Mouse (Mus musculus) cerebellum, adult (tissue): ENCODE results near the gene Ergic1.

ENCODE experiments used
- ATAC-seq: cut with Nextera tagmentation; 2 replicates; pipeline ENCODE4 v1.9.2; 2017; ENCODE audit warnings: mild to moderate bottlenecking, moderate library complexity, mixed read lengths; ENCODE audit not compliant: insufficient number of reproducible peaks, low FRiP score, low TSS enrichment

Ergic1 gene

DNA sequence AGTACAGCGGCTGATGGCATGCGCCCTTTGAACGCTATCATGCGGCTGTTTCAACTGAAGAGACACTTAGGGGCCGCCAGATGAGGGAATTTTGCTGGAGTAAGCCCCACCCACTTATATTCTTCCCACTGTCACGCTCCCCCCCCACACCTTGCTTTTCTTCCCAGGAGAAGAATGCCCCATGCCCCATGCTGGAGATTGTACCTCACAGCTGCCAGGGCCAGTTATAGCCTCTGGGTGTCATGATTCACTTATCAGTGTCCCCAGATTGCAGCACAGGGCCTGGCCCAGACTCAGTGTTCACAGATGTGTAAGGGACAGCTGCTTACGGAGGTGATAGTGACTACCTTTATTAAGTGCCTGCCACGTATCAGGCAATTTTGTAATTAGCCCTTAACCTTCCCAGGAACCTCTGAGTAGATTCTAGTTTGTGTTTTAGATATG, 84.1 kb downstream of the Ergic1 start:
- ATAC-seq = no peak

DNA sequence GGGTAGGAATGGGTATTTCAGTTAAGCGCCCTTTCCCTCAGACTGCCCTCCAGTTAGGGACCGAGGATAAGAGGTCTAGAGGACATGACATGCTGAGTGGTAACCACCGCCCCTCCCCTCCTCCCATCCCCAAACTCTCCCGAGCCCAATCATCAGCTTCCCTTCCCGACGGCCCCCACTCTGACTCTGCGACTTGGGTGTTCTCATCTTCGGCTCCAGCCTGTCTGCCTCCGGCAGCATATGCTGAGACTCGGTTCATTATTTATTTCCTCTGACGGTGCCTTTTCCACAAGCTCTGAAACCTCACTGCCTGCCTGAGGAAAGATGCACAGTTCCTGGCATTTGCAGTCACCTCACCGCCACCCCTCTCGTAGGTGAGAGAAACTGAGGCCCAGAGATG, 86.0 kb downstream of the Ergic1 start:
- ATAC-seq = no peak

DNA sequence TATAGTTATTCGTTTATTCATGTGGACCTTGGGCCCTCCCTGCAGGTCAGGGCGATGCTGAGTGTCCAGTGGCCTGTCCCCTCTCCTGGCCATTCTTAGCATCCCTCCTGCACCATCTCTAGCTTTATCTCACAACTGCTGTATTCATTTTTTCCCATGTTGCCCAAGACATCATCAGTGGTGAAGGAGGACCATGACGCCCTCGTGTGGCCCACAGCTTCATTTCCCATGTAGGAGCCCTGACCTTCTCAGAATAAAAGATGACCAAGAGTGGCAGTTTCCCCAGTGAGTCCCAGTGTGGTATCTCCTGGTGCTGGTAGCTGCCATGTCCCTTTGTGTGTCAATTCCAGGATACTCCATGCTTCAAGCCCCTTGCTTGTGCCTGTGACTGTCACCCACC, 88.3 kb downstream of the Ergic1 start:
- no peak for ATAC-seq

DNA sequence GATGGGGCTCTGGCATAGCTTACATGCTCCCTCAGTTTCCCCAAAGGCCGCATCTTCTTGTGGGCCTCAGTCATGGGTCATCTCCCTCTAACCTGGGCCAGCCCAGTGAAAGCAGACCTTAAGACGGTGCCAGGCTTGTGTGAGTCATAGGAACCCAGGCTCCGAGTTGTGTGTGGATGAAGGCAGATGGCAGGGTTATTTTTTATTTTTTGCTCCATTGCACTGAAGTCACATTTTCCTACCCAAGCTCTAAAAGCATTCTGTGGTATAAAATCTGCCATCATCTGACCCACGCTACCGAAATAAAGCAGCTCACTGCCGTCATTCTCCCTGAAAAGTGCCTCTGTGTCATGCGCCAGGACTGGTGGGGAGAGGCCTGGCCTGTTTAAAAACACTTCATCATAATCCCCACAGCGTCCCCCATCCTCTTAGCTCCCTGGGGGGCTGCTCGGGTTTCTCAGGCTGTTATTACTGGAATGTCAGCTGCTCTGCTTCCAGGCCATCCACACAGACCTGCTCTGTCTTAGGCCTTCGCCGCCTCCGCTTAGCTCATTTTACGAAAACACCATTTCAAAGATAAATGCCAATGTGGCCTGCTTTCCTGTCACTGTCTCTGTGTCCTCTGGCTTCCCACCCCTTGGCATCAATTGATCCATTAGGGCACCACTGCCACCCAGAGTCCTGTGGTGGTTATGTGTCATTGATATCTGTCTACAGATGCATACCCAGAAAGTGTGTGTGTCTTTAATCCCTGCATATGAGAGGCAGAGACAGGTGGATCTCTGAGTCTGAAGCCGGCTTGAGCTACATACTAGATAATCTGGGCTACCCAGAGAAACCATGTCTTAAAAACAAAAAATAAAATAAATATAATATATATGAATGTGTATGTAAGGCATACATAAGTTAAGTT, 89.4 kb downstream of the Ergic1 start:
- ATAC-seq = peak; percentile 59; the same call in 1 of the 2 replicates

DNA sequence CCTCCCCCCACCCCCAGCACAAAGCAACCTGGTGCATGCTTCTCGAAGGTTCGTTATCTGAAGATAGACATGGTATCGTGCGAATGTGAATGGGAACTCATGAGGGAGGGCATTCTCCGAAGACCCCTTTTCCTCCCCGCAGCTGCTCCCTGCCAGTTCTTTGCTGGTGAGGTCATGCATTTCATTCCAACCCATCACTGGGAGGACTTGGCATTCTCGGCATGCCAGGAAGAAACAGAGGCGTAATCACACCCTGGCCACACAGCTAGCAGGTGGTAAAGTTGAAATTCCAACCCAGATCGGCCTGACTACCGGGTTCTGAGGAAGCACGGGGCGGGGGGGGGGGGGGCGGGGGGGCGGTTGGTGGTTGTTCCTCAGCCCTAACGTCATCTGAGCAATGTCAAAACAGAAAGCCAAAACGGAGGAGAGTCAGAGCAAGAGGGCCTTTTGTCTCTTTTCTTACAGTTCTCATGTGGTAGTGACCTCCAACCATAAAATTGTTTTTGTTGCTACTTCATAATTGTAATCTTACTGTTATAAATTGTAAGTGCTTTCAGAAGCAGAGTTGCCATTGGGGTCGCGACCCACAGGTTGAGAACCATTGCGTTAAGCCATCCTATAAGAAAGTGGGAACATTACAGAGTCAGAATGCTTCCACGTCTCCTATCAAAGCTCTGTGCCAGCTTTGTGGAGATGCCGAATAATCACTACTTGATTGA, 97.7 kb downstream of the Ergic1 start:
- no peak for ATAC-seq

DNA sequence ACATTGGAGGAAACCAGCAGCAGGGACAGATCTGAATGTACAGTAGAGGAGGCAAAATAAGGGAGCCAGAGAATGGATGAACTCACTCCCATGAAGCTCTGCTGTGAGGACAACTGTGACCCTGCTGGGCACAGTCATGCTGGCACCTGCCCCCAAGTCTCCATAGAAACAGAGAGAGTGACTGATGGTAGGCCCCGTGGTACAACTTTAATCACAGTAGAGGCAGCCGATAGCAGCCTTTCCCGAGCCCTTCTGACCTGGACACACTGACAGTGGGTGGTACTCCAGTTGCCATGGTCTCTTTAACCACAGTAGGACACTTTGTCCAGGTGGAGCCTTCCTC, 98.3 kb downstream of the Ergic1 start:
- ATAC-seq = no peak

DNA sequence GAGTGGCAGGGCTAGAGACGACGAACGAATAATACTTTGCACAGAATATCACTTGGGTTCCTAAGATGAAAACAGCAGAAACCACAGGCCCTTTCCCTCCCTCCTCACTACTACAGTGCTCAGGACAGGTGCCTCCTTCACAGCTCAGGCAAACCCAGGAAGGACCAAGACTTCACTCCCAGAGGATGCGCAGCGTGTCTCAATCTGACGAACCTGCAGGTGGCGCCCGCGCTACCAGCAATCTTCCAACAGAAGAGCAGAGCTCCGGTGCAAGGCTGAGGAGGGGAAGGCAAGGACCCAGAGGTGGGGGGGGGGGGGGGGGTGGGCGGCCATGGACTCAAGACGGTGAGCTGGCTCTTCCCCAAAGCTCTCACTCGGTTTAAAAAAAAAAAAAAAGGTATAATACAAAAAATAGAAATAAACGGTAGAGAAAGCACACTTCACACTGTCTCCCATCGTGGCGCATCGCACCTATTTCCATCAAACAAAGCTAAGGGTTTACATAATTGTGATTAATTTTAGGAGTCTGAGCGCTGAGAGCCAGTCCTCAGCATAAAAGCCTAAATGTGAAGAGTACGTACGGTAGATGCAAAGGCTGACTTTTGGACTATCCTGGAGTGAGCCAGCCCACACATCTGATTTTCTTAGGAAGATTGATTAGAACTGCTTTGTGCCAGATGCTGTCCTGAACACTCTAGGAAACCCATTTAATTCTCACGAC, 99.1 kb downstream of the Ergic1 start:
- ATAC-seq = peak; percentile 66; the same call in 1 of the 2 replicates

DNA sequence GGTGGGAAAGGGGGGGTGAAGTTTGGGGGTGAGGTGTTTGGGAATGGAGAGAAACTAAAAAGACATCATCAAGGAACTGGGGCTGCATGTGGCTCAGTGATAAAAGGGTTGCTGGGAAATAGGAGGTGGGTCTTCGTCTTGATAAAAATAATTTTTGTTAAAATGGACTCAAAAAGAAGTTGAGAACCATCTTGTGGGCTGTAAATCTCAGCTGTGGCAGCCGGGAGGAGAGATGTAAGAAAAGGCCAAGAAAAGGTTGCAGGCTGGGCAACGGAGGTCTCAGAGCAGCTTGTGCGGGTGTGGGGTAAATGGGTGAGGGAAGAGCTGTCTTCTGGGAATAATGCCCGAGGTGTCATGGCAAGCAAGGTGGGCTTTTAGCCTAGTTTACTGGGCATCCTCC, 100.9 kb downstream of the Ergic1 start:
- no peak for ATAC-seq

- peak; percentile 90 for ATAC-seq
Observed at GRCm38 (mm10) chr17:26662978-26663683, 101.8 kb downstream of the Ergic1 start, which contains the start of gene Atp6v0e. Atp6v0e (plus strand) TSS chr17:26663231.

GRCm38 (mm10) chr17:26665600-26665999, 104.3 kb downstream of the Ergic1 start:
- ATAC-seq = no peak

DNA sequence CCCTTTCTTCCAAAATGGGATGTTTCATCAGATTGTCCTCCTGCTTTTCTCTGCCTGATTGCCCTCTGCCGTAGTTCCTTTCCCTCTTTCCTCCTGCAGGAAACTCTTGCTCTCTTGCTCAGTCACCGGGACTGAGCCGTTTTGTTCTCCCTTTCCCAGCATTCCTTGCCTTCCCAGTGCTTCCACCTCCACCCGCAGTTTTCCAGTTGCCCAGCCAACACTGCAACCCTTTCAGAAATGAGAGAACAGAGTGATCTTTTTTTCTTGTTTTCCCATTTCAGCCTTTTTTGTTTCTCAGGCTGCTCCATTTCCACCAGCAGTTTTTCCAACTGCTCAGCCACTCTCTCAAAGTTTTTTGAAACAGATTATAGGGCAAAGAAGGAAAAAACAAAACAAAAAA, 110.0 kb downstream of the Ergic1 start:
- no peak for ATAC-seq

DNA sequence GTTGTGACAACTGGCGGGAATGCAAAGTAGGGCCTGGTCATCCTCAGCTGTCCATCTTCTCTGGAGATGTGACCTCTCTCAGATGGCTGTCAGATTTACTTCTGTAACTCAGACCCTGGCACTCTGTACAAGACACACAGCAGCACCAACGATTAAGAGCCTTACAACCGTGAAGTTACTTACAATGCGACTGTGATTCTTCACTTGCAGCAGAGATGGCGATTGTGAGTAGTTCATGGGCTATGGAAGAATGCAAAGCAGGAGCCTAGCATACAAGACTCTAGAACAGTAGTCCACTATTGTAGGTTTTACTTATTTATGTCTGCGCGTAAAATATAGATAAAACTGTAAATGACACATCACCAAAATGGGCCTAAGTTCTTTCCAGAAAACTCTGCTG, 114.6 kb downstream of the Ergic1 start:
- no peak for ATAC-seq

- ATAC-seq = peak; percentile 90; the same call in 1 of the 2 replicates
Observed at GRCm38 (mm10) chr17:26676252-26676615, 114.9 kb downstream of the Ergic1 start.

- peak; percentile 87; the same call in 1 of the 2 replicates for ATAC-seq
Observed at GRCm38 (mm10) chr17:26676616-26677376, 115.5 kb downstream of the Ergic1 start.

GRCm38 (mm10) chr17:26677711-26678637, 116.7 kb downstream of the Ergic1 start:
- no peak for ATAC-seq

DNA sequence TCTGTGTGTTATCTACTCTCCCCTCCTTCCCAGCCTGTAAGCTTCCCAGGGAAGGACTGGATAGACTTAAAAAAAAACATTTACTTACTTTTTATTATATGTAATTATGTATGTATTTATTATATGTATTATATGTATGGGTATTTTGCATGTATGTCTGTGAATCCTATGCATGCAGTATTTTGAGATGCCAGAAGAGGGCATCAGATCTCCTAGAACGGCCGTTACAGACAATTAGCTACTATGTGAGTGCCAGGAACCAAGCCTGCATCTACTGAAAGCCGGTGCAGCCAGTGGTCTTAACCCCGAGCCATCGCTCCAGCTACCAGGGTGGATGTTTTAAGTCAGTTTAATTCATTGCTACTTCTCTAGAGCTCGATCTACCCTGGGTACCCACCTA, 120.0 kb downstream of the Ergic1 start:
- ATAC-seq = no peak

DNA sequence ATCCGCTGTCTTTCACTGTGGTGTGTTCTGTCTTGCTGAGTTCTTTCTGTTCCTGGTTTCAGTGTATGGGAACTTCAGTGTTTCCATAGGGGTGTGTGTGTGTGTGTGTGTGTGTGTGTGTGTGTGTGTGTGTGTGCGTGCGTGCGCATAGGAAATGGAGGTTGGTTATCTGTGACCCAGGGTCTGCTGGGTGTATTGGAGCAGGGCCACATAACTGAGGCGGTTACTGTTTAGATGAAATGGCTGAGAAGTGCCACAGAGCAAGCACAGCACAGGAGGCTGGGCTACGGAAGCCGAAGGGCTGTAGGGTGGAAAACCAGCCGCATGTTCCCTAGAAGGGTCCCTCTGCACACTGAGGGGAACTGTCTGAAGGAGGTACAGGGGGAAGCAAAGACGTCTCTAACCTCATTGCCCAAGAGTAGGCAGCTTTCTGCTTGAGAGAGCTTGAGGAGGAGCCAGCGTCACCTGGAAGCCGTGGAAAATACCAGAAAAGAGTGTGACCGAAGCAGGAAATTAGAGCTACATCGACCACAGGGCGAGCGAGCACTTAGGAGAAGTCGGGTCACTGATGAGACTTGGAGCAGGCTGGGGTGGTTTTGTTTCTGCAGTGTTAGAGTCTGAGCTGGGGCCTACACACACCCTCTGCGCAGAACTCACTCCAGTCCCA, 125.2 kb downstream of the Ergic1 start:
- ATAC-seq = no peak
